Mouse (Mus musculus) G1E-ER4 (cell line): ENCODE measurements around the gene Mef2c. TPM values are rescaled to one million over a fixed set of nuclear protein-coding genes. Genes with fewer than 3 reads are reported as not detected.
A peak's percentile ranks its signal among the peaks of the same experiment; 100 is the strongest.

ENCODE experiments used
- GATA1 ChIP-seq: IDR thresholded peaks from one replicate; pipeline ENCODE4 v1.8.0; 2012; ENCODE audit warnings: low read length, inconsistent platforms
- polyA plus RNA-seq: library from polyadenylated mRNA; stranded (reverse); fragments of >175 nt; gene quantifications from 2 replicates; pipeline ENCODE4 v1.2.3, GENCODE M21; 2012

Mef2c gene
- polyA plus RNA-seq, 1 experiment = 1.2 TPM

DNA sequence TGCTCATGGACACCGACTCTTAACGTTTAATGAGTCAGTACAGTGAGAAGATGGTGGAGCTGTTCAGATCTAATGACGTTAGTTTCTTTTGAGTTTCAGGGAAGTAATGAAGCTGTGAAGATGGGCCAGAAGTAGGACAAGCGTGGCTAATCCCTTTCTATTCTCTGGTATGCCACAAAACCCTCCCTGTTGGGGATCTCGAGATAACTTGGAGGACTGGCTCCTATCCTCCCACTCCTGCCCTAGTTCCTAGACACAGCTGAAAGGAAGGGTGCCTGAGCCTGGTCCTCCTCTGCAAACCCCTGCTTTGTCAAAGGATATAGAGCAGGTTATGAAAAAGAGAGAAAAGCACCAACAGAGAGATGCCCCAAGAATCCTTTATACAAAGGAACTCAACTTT is 38.8 kb downstream of the Mef2c start:
- TF ChIP-seq GATA1 = no peak

DNA sequence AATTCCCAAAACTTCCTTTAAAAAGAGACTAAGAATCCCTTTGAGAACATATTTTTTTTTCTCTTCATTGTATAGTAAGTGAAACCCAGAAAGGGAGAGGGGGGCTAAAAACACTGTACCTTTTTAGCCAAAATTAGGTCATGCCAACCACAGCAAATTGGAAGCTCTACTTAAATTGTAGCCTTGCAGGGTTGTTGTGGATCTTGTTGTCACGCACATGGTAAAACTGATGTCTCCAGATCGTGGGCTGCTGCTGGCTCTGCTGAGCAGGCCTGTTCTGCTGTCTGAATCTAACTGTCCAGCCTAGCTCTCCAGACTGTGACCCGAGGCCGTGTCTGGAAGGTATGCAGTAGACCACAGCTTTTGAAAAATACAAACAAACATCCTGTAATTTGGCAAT is 40.9 kb downstream of the Mef2c start:
- TF ChIP-seq GATA1 = no peak

DNA sequence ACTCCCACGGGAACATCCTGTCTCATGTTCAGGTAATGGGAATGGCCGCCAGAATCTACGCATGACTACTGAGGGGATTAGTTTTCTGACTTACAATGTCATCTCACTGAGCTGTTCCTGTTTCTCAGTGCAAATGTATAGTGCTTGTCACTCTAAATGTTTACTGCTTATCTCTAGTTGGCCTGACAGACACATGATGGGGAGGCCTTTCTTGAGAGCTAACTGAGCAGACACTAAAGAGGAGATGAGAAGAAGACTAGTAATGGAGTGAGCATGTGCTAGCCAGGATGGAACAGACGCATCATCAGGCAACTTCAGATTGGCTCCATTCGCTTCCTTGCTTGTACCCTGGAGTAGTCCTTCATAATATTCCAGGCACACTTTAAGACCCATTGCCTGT is 43.0 kb downstream of the Mef2c start:
- TF ChIP-seq GATA1 = no peak

DNA sequence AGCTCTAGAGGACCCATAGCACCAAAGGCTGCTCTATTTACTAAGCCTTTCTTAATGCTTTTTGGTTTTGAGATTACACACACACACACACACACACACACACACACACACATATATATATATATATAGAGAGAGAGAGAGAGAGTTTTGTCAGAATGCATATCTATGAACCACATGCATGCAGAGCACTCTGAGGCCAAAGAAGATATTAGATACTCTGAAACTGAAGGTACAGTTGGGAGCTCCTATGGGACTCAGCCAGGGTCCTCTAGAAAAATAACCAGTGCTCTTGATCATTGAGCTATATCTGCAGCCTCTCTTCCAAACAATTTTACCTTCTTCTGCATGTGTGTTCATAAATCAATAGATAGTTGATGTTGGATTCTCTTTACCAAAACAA is 47.4 kb downstream of the Mef2c start:
- TF ChIP-seq GATA1 = no peak

DNA sequence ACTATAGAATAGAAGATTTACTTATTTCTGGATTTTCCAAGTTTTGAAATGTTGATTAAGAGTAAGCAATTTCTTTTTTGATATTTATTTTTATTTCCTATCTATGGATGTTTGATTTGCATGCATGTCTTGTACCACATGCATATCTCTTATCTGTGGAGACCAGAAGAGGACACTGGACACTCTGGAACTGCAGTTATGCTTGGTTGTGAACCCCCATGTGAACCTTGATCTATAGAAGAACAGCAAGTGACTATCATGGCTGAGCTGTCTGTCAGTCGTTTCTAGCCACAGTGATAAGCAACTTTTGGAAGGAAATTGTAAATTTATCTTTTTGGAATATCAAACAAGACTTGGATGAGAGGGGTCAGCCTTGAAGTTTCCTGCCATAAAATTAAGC is 48.2 kb downstream of the Mef2c start:
- TF ChIP-seq GATA1 = no peak

DNA sequence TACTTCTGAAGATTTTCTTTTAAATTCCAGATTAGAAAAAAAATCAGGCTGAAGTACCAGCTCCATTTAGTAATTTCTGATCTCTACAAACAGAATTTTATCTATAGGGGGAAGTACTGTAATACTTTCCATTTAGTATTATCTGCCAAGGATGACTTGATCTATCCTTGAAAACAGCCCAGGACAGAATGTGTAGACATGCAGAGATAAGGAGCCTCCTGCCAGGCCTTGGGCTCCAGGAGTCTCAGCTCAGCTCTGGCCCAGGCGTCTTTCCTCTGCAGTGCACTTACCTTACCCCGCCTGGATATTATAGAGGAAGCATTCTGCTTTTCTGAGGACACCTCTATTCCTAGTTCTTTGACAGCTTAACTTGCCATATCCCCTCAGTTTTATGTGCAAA is 59.4 kb downstream of the Mef2c start:
- TF ChIP-seq GATA1 = no peak

DNA sequence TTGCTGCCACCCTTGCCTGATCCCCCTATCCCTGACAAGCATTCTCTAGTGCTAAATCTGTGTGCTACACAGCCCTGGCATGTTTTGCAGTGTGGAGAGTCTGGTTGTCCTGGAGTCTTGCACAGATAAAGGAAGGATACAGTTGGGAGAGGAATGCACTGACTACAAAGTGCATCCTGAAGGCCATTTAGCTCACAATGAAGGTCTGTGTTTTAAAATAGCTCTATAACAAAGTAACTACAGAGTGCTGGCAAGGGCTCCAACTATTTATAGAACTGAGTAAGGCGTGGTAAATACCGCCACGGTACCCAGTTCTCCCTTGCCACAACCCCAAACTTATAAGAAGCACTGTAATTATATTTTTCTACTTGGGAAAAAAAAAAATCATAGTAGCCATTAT is 61.9 kb downstream of the Mef2c start:
- no peak for TF ChIP-seq GATA1

DNA sequence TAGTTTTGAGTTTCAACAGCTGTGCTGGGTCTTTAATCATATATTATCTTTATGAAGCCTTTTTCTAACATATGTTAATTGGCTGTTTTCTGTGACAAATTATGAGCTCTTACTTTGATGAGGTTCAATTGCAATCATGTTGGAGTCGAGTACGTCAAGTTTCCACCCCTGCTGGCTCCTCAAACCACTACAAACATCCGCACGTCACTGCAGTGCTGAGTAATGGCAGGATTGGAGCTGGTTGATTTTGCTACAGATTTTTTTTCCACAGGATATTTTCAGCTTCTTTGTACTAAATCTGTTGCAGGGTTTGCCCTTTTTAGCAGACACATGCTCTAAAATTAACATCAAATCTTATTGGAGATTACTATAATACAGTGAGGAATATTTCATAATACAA is 62.3 kb downstream of the Mef2c start:
- TF ChIP-seq GATA1 = no peak

DNA sequence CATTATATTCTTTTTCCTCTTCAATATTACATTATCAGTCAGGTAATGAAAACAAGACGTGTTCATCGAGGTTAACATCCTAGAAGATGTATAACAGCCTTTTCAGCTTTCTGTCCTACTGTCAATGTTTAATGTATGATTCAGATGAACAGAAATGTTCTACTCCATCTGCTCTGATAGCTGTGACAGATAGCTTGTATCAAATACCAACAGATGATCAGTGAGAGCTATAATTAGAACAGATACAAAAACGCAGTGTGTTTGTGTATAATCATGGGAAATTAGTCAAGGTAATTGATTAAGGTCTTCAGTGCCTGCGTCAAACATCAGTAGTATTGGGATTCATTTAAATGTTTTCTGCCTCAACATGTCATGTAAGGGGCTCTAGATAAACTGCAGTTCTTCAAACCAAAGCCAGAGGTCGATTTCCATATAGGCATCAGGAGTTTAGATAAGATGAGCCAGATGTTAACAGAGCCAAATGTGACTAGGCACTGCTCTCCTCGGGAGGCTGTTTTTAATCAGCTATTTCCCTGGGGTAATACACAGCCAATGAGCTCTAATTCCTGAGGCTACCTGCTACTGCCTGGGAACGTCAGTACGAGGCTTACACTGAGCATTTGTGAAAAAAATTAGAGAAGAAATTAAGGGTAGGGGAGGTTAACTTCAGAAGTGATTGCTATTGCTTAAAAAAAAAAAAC is 63.1 kb downstream of the Mef2c start:
- peak; percentile 27 for TF ChIP-seq GATA1

DNA sequence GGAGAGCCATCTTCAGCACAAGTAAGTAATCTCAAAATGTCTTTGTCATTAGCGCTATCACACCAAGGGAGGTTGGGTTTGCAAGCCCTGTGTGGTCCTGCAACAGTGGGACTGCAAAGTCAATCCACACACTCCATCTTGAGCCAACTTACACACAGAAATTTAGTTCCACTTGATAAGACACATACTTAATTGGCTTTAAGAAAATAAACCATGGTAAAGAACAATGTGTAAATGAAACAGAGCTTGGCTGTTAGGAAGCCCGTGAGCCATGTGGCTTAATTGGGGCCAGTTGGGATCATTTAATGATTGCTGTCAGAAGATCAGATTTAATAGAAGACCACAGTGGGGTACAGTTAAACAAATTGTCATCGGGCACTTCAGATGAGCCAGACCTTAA is 63.8 kb downstream of the Mef2c start:
- no peak for TF ChIP-seq GATA1

DNA sequence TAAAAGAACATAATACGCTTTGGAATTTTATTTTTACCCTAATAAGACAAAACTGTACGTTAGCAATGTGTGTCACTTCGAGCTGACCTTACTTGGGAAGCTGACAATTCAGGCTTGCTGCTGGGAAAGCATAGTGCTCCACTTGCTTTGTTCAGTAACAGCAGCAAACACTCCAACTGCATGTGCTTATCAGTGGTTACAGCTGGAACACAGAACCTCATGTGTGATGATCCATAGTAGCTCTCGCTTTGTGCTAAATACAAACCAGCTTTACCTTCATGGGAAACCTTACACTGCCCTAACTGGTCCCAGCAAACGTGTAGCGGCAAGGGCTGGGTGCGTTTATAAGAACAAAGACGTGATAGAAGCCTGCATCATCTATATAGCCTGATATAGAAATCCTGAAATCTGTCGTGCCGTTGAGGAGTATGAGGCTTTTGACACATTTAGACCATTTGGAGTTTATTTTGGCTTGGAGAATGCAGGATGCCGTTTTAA is 65.0 kb downstream of the Mef2c start:
- no peak for TF ChIP-seq GATA1

DNA sequence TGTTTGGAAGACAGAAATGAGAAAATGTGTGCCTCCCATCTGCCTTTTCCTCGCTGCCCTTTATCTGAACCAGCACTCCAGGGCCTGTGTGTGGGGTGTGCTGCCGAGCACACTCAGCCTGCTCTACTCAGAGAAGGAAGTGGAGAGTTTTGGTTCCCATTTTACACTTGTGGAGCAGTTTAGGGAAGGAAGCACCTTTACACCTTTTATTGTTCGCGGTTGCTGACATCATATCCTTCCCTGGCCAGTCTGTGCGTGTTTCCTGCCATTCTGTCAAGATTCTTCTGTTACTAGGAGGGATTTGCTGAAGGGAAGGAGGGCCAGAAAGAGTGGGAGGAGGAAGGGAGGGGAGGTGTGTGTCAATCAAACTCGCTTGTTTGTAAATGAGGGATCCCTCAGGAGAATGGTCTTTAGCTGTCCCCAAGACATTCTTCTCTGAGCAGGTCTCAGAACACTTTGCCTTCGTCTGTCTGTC is 68.2 kb downstream of the Mef2c start:
- TF ChIP-seq GATA1 = no peak

DNA sequence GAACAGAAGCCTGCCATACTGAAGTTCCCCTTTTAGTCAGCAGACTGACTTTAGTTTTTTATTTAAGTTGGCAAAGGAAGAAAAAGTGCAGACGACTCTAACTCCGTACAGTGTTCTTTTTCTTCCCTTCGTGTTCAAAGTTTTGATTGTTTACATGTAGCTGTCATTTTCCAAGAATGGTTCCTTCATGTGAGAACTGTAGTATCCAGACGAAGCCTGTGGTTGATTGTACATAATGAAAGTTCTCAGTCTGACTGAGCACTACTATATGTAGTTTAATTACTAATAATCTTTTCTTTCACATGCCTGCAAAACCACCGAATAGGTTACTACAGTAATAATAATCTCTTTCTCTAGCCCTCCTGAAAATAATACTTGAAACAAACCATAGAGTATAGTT is 68.6 kb downstream of the Mef2c start:
- no peak for TF ChIP-seq GATA1

DNA sequence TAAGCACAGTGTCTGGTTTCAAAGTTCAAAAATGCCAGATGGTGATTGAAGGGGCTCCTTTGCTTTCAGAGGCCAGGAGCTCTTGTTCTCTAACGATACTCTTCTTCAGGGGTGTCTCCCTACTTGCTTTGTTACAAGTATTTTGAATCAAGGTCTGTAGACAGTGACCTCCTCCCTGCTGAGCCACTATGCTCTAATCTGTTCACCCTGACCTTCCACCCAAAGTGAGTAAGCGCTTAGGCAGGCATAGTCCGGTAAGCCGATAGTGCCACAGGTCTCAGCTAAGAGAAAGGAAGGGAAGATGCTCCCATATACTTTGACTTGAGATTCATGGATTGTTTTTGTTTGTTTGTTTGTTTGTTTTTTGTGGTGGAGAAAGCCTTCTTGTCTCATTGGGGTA is 69.5 kb downstream of the Mef2c start:
- no peak for TF ChIP-seq GATA1

DNA sequence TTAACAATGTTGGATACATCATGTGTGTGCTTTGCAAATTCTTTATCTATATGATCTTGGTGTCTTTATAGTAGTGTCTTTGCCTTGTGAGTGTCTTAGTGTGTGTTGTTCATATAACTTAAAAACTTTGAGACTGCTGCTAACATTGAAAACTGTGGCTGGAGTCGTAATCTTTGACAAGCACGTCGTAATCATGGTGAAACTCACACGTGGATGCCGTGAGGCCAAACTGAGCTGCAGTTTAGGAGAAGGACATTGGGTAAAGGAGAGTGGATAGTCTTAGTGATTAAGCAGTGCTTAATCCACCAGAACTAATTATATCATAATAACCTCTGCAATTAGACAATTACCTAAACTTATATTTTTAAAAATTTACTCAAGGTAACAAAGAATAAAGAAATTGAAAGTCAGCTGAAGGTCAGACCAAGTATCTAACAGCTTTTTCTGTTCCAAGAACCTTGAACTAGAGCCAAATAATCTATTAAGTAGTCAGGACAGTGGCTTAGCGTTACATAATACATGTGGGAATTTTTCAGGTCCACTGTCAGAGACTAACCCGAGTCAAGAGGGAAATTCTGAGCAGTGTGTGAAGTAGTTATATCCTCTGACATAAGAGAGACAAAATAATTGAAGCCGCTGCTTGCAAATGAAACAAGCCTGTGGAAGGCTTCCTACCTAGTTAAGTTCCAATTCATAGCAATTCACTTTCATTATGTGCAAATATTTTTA is 70.2 kb downstream of the Mef2c start:
- TF ChIP-seq GATA1 = no peak

DNA sequence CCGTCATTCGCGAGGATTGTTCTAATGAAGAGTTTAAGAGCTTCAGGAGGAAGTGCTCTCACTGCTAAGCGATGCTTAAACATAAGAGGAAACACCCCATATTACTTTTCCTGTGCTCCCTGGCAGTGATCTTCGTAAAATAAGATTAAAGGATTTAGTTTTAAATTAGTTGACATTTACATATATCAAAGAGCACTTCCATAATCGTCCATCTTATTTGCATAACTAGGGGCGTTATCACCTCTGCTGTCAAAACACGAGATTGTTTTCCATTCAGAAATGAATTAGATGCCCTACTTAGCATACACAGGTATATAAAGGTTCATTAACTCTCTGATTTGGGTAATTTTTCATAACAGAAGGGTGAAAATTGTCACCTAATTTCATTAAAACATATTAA is 71.0 kb downstream of the Mef2c start:
- TF ChIP-seq GATA1 = no peak

DNA sequence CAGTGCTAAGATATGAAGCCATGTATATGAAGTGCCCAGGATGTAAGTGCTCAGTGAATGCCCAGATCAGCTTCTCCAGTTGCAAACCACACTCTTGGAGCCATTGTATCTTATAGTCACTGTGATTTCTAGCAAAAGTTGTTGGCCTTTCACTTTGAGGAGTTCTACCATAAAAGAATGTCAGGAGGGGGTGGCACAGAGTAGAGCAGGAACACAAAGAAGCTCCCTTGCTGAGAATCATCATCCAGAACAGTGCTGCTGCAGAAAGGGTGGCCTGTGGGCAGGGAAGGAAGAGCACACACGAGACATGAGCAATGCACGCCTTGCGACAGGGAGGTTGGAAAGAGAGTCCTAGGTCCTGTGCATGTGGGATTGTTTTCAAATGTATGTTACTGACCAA is 75.6 kb downstream of the Mef2c start:
- no peak for TF ChIP-seq GATA1
